In genomic region chr11:101953441-101953840, GRCm38 (mm10) we compare ENCODE assay signal across 15 mouse cellular contexts. TPM values are rescaled to one million over a fixed set of nuclear protein-coding genes. Genes with fewer than 3 reads are reported as not detected.
DNase-seq lines count a peak whose midpoint lies in the region; ATAC-seq lines count a peak whose summit lies in the region.
"Had no signal": no experiment of that assay in that cellular context is flagged by ENCODE, and none has a peak within 500 bp of the region (broad histone marks: within the 10 kb centered on the region; RNA-seq: fewer than 3 reads in every experiment).

No protein-coding gene starts in this region.

- 0 out of 2 replicates have a peak overlapping the region, but pooled peaks have one; percentile 1 for H3K27ac ChIP-seq in embryonic facial prominence, embryonic 13.5 days
- H3K27ac ChIP-seq in embryonic facial prominence, embryonic 10.5 days (replicated peaks), result no peak overlapping the region
- 0 out of 2 replicates have a peak overlapping the region, but pooled peaks have one; percentile 20 for H3K27ac ChIP-seq in hindbrain, embryonic 10.5 days
- H3K27ac ChIP-seq in hindbrain, embryonic 14.5 days, result no peak overlapping the region
- H3K27ac ChIP-seq in liver, embryonic 13.5 days, result no peak overlapping the region
- H3K27ac ChIP-seq: forebrain, embryonic 15.5 days; hindbrain, postnatal 0 days; liver, embryonic 15.5 days; midbrain, embryonic 10.5 days had no signal

- H3K4me3 ChIP-seq in embryonic facial prominence, embryonic 13.5 days, result no peak overlapping the region
- no peak overlapping the region for H3K4me3 ChIP-seq in embryonic facial prominence, embryonic 10.5 days
- no peak overlapping the region for H3K4me3 ChIP-seq in hindbrain, embryonic 10.5 days
- no peak overlapping the region for H3K4me3 ChIP-seq in hindbrain, embryonic 14.5 days (replicated peaks; ENCODE audit: low read length)
- H3K4me3 ChIP-seq in liver, embryonic 13.5 days (replicated peaks), result no peak overlapping the region
- H3K4me3 ChIP-seq: forebrain, embryonic 15.5 days; liver, embryonic 15.5 days had no signal

- H3K36me3 ChIP-seq in embryonic facial prominence, embryonic 13.5 days, result no peaks in the 10 kb centered on the region
- no peaks in the 10 kb centered on the region for H3K36me3 ChIP-seq in embryonic facial prominence, embryonic 10.5 days (replicated peaks)
- H3K36me3 ChIP-seq in hindbrain, embryonic 10.5 days, result no peaks in the 10 kb centered on the region
- H3K36me3 ChIP-seq in hindbrain, embryonic 14.5 days (replicated peaks; ENCODE audit: control insufficient read depth, insufficient read depth), result no peaks in the 10 kb centered on the region
- H3K36me3 ChIP-seq in liver, embryonic 13.5 days, result no peaks in the 10 kb centered on the region
- H3K36me3 ChIP-seq: forebrain, embryonic 15.5 days; liver, embryonic 15.5 days; midbrain, embryonic 10.5 days had no signal

- no peak for ATAC-seq in embryonic facial prominence, embryonic 13.5 days (ENCODE audit: insufficient number of reproducible peaks, insufficient read depth, low FRiP score, low TSS enrichment, low read depth)
- ATAC-seq in hindbrain, embryonic 14.5 days (ENCODE audit: low FRiP score), result no peak
- no peak for ATAC-seq in liver, embryonic 13.5 days (ENCODE audit: low read depth)
- ATAC-seq: forebrain, embryonic 15.5 days; hindbrain, postnatal 0 days had no signal

- no peaks in the 10 kb centered on the region for H3K9me3 ChIP-seq in embryonic facial prominence, embryonic 13.5 days
- no peaks in the 10 kb centered on the region for H3K9me3 ChIP-seq in embryonic facial prominence, embryonic 10.5 days
- H3K9me3 ChIP-seq in hindbrain, embryonic 10.5 days, result no peaks in the 10 kb centered on the region
- H3K9me3 ChIP-seq in hindbrain, embryonic 14.5 days (ENCODE audit: control insufficient read depth, low read length), result no peaks in the 10 kb centered on the region
- H3K9me3 ChIP-seq in liver, embryonic 13.5 days (replicated peaks), result no peaks in the 10 kb centered on the region
- H3K9me3 ChIP-seq: forebrain, embryonic 15.5 days; liver, embryonic 15.5 days; midbrain, embryonic 10.5 days had no signal

- H3K4me2 ChIP-seq in embryonic facial prominence, embryonic 13.5 days, result no peak overlapping the region
- H3K4me2 ChIP-seq in hindbrain, embryonic 14.5 days (replicated peaks), result no peak overlapping the region; the same call in 1 of the 2 replicates
- H3K4me2 ChIP-seq in liver, embryonic 13.5 days, result peak overlapping the region; percentile 33; the same call in 1 of the 2 replicates

- H3K27me3 ChIP-seq in embryonic facial prominence, embryonic 13.5 days, result peaks cover 8% of the 10 kb centered on the region; the same call in 1 of the 2 replicates
- peaks cover 71% of the 10 kb centered on the region for H3K27me3 ChIP-seq in embryonic facial prominence, embryonic 10.5 days (replicated peaks; ENCODE audit: low read depth, poor library complexity, severe bottlenecking)
- peaks cover 61% of the 10 kb centered on the region for H3K27me3 ChIP-seq in hindbrain, embryonic 10.5 days (ENCODE audit: insufficient read depth, poor library complexity, severe bottlenecking)
- H3K27me3 ChIP-seq in hindbrain, embryonic 14.5 days (ENCODE audit: control insufficient read depth, insufficient read depth, low read length), result no peaks in the 10 kb centered on the region
- H3K27me3 ChIP-seq in liver, embryonic 13.5 days, result peaks cover 46% of the 10 kb centered on the region

- H3K4me1 ChIP-seq in embryonic facial prominence, embryonic 13.5 days, result peaks cover 15% of the 10 kb centered on the region
- peaks cover 31% of the 10 kb centered on the region for H3K4me1 ChIP-seq in embryonic facial prominence, embryonic 10.5 days
- H3K4me1 ChIP-seq in hindbrain, embryonic 10.5 days (replicated peaks), result peaks cover 21% of the 10 kb centered on the region
- H3K4me1 ChIP-seq in hindbrain, embryonic 14.5 days (replicated peaks; ENCODE audit: control insufficient read depth, insufficient read depth, low read length), result peaks cover 17% of the 10 kb centered on the region
- H3K4me1 ChIP-seq in liver, embryonic 13.5 days (replicated peaks), result peaks cover 21% of the 10 kb centered on the region

- no peak overlapping the region for H3K9ac ChIP-seq in embryonic facial prominence, embryonic 13.5 days
- no peak overlapping the region for H3K9ac ChIP-seq in hindbrain, embryonic 14.5 days
- H3K9ac ChIP-seq in liver, embryonic 13.5 days, result no peak overlapping the region
- H3K9ac ChIP-seq: forebrain, embryonic 15.5 days; liver, embryonic 15.5 days had no signal

- 62% methylated on average over 4 of the region's 4 CpGs for WGBS in embryonic facial prominence, embryonic 13.5 days
- 65% methylated on average over 4 of the region's 4 CpGs for WGBS in embryonic facial prominence, embryonic 10.5 days
- WGBS in hindbrain, embryonic 10.5 days, result 75% methylated on average over 4 of the region's 4 CpGs
- 77% methylated on average over 4 of the region's 4 CpGs for WGBS in hindbrain, embryonic 14.5 days
- 6% methylated on average over 4 of the region's 4 CpGs for WGBS in liver, embryonic 13.5 days (ENCODE audit: insufficient replicate concordance)

- DNase-seq in embryonic facial prominence, embryonic 10.5 days (ENCODE audit: low spot score), result no peak
- no peak for DNase-seq in hindbrain, embryonic 10.5 days (ENCODE audit: low spot score)
- DNase-seq in hindbrain, embryonic 14.5 days (ENCODE audit: low spot score), result no peak
- peak; percentile 66 for DNase-seq in 416B (ENCODE audit: low read depth)
- no peak for DNase-seq in liver, embryonic 13.5 days
- no peak for DNase-seq in frontal cortex, postnatal 25 days (ENCODE audit: low spot score in 2 of 2)
- DNase-seq in thymus, postnatal 4 days, result no peak
- DNase-seq: cerebellum, postnatal 25 days; right cerebral cortex, postnatal 25 days had no signal

RNA-seq across cellular contexts. Expression of gene Sost, which starts 13.4 kb away (rescaled TPM):
- 0.41 and 0.42 TPM in 2 replicates for polyA plus RNA-seq in embryonic facial prominence, embryonic 13.5 days (2015; fragmentation: Nextera tagmentation; extraction: Ambion mirVana)
- 0.20 and 0.30 TPM in 2 replicates for polyA plus RNA-seq in embryonic facial prominence, embryonic 10.5 days (2016; fragmentation: Nextera tagmentation; extraction: Ambion mirVana)
- polyA plus RNA-seq in hindbrain, embryonic 10.5 days (2016; fragmentation: Nextera tagmentation; extraction: Ambion mirVana), result 1.1 and 1.3 TPM in 2 replicates
- not detected in 2 replicates for polyA plus RNA-seq in hindbrain, embryonic 14.5 days (2014; fragmentation: Nextera tagmentation; extraction: Ambion mirVana)
- 0.06 TPM in 1 of 2 replicates, not detected in the other for polyA plus RNA-seq in liver, embryonic 13.5 days (2015; fragmentation: Nextera tagmentation; extraction: Ambion mirVana)
- polyA plus RNA-seq: forebrain, embryonic 15.5 days had no signal

RNA-seq across cellular contexts. Expression of gene Cfap97d1, which starts 30.6 kb away (rescaled TPM):
- polyA plus RNA-seq in embryonic facial prominence, embryonic 13.5 days (2015; fragmentation: Nextera tagmentation; extraction: Ambion mirVana), result not detected in 2 replicates
- polyA plus RNA-seq in embryonic facial prominence, embryonic 10.5 days (2016; fragmentation: Nextera tagmentation; extraction: Ambion mirVana), result not detected in 2 replicates
- polyA plus RNA-seq in hindbrain, embryonic 10.5 days (2016; fragmentation: Nextera tagmentation; extraction: Ambion mirVana), result not detected in 2 replicates
- not detected in 2 replicates for polyA plus RNA-seq in hindbrain, embryonic 14.5 days (2014; fragmentation: Nextera tagmentation; extraction: Ambion mirVana)
- not detected in 2 replicates for polyA plus RNA-seq in liver, embryonic 13.5 days (2015; fragmentation: Nextera tagmentation; extraction: Ambion mirVana)
- polyA plus RNA-seq: forebrain, embryonic 15.5 days; hindbrain, postnatal 0 days; liver, embryonic 15.5 days; midbrain, embryonic 10.5 days; urinary bladder, adult 2 months had no signal

RNA-seq across cellular contexts. Expression of gene Dusp3, which starts 33.4 kb away (rescaled TPM):
- polyA plus RNA-seq in embryonic facial prominence, embryonic 13.5 days (2015; fragmentation: Nextera tagmentation; extraction: Ambion mirVana), result 12.1 and 14.0 TPM in 2 replicates
- polyA plus RNA-seq in embryonic facial prominence, embryonic 10.5 days (2016; fragmentation: Nextera tagmentation; extraction: Ambion mirVana), result 11.0 and 11.7 TPM in 2 replicates
- polyA plus RNA-seq in hindbrain, embryonic 10.5 days (2016; fragmentation: Nextera tagmentation; extraction: Ambion mirVana), result 11.6 and 12.4 TPM in 2 replicates
- polyA plus RNA-seq in hindbrain, embryonic 14.5 days (2014; fragmentation: Nextera tagmentation; extraction: Ambion mirVana), result 24.0 and 24.7 TPM in 2 replicates
- polyA plus RNA-seq in liver, embryonic 13.5 days (2015; fragmentation: Nextera tagmentation; extraction: Ambion mirVana), result 9.8 and 11.2 TPM in 2 replicates

RNA-seq across cellular contexts. Expression of gene Meox1, which starts 59.3 kb away (rescaled TPM):
- polyA plus RNA-seq in embryonic facial prominence, embryonic 13.5 days (2015; fragmentation: Nextera tagmentation; extraction: Ambion mirVana), result 4.3 and 6.3 TPM in 2 replicates
- polyA plus RNA-seq in embryonic facial prominence, embryonic 10.5 days (2016; fragmentation: Nextera tagmentation; extraction: Ambion mirVana), result 1.9 and 2.9 TPM in 2 replicates
- 0.81 and 1.6 TPM in 2 replicates for polyA plus RNA-seq in hindbrain, embryonic 10.5 days (2016; fragmentation: Nextera tagmentation; extraction: Ambion mirVana)
- polyA plus RNA-seq in hindbrain, embryonic 14.5 days (2014; fragmentation: Nextera tagmentation; extraction: Ambion mirVana), result 0.63 and 0.90 TPM in 2 replicates
- polyA plus RNA-seq in liver, embryonic 13.5 days (2015; fragmentation: Nextera tagmentation; extraction: Ambion mirVana), result 0.59 and 0.65 TPM in 2 replicates

Comparison
In these comparisons a context has a peak if more than half of its experiments do, and no peak if none do; other contexts are left out.
1. H3K27ac ChIP-seq: peak in embryonic facial prominence, embryonic 13.5 days (single experiment) and hindbrain, embryonic 10.5 days (single experiment); none in embryonic facial prominence, embryonic 10.5 days (single experiment), hindbrain, embryonic 14.5 days (single experiment) and liver, embryonic 13.5 days (single experiment).